Mouse (Mus musculus) CH12.LX (cell line): ENCODE data around the gene Sept9. TPM values are rescaled to one million over a fixed set of nuclear protein-coding genes. Genes with fewer than 3 reads are reported as not detected.
A peak's percentile ranks its signal among the peaks of the same experiment; 100 is the strongest.

Experiments used
- DNase-seq: peaks from one replicate; pipeline ENCODE4 v3.0.0-alpha.2; 2013; ENCODE audit errors: extremely low read depth
- H3K27ac ChIP-seq: 2 replicates; pipeline ENCODE4 v1.5.1; 2012; ENCODE audit warnings: low read depth, mild to moderate bottlenecking, control low read depth, moderate library complexity; ENCODE audit not compliant: insufficient read depth
- H3K27me3 ChIP-seq: replicated peaks from 2 replicates; pipeline ENCODE3; 2012; ENCODE audit warnings: inconsistent platforms
- H3K36me3 ChIP-seq, 2 experiments: replicated peaks in 1 of 2; 2 replicates each; pipeline versions ENCODE3 to v1.6.1; 2012; ENCODE audit warnings: inconsistent platforms in 1 of 2, low read length in 1 of 2, mild to moderate bottlenecking in 1 of 2, mixed read lengths in 1 of 2, moderate library complexity in 1 of 2; ENCODE audit not compliant: control insufficient read depth in 1 of 2, insufficient read depth in 1 of 2
- H3K4me1 ChIP-seq, 2 experiments: 2 replicates each; pipeline ENCODE4 v1.6.1; 2012; ENCODE audit warnings: inconsistent platforms in 1 of 2, moderate library complexity in 1 of 2; ENCODE audit not compliant: insufficient read depth in 2 of 2, control insufficient read depth in 1 of 2
- H3K4me2 ChIP-seq: 2 replicates; pipeline ENCODE4 v1.6.1; 2012; ENCODE audit warnings: low read depth, mild to moderate bottlenecking, control low read depth; ENCODE audit not compliant: poor library complexity, insufficient read depth, severe bottlenecking
- H3K4me3 ChIP-seq, 3 experiments: fragments of 150-350 bp in 1 of 3; sonication (generic) in 1 of 3; replicated peaks in 1 of 3; 2 replicates each; pipeline versions ENCODE3 to v1.5.1; 2011 to 2012; ENCODE audit warnings: low read depth in 2 of 3, low read length in 2 of 3, mild to moderate bottlenecking in 2 of 3, moderate library complexity in 2 of 3, control low read depth in 1 of 3, improper control_type of control experiment in 1 of 3, inconsistent platforms in 1 of 3, mixed read lengths in 1 of 3; ENCODE audit not compliant: poor library complexity in 1 of 3
- H3K79me2 ChIP-seq: replicated peaks from 2 replicates; pipeline ENCODE4 v1.6.1; 2012; ENCODE audit warnings: mild to moderate bottlenecking, moderate library complexity; ENCODE audit not compliant: control insufficient read depth, poor library complexity, insufficient read depth, severe bottlenecking; ENCODE audit errors: extremely low read depth
- H3K9ac ChIP-seq: 2 replicates; pipeline ENCODE4 v1.6.1; 2012; ENCODE audit warnings: low read depth, mild to moderate bottlenecking, control low read depth, moderate library complexity; ENCODE audit not compliant: insufficient read depth
- H3K9me3 ChIP-seq: replicated peaks from 2 replicates; pipeline ENCODE3; 2012; ENCODE audit warnings: low read length, inconsistent platforms, mixed read lengths
- CHD1 ChIP-seq: IDR thresholded peaks from 2 replicates; pipeline ENCODE4 v1.6.1; 2012; ENCODE audit warnings: low read depth, low read length, improper control_type of control experiment, inconsistent platforms
- CTCF ChIP-seq, 2 experiments: IDR thresholded peaks in 1 of 2; conservative IDR thresholded peaks in 1 of 2; 2 replicates each; pipeline ENCODE4 v1.5.1; 2011 to 2012; ENCODE audit warnings: low read depth in 2 of 2, low read length in 2 of 2, improper control_type of control experiment in 1 of 2, inconsistent platforms in 1 of 2, mild to moderate bottlenecking in 1 of 2, moderate library complexity in 1 of 2
- E2F4 ChIP-seq: IDR thresholded peaks from 2 replicates; pipeline ENCODE4 v1.6.1; 2011; ENCODE audit warnings: low read depth, low read length, improper control_type of control experiment; ENCODE audit not compliant: insufficient replicate concordance
- HCFC1 ChIP-seq: IDR thresholded peaks from 2 replicates; pipeline ENCODE4 v1.6.1; 2012; ENCODE audit warnings: low read depth, mild to moderate bottlenecking, inconsistent platforms, low read length, improper control_type of control experiment
- MAFK ChIP-seq: IDR thresholded peaks from 2 replicates; pipeline ENCODE4 v1.6.1; 2011; ENCODE audit warnings: low read length, improper control_type of control experiment; ENCODE audit not compliant: insufficient replicate concordance
- MAX ChIP-seq: IDR thresholded peaks from 2 replicates; pipeline ENCODE4 v1.6.1; 2011; ENCODE audit warnings: low read length, improper control_type of control experiment
- PAX5 ChIP-seq: IDR thresholded peaks from 2 replicates; pipeline ENCODE4 v1.6.1; 2012; ENCODE audit warnings: low read length, inconsistent platforms, mixed read lengths
- POLR2AphosphoS2 ChIP-seq: IDR thresholded peaks from 2 replicates; pipeline ENCODE4 v1.6.1; 2011; ENCODE audit warnings: low read depth, low read length, improper control_type of control experiment
- TBP ChIP-seq: conservative IDR thresholded peaks from 2 replicates; pipeline ENCODE4 v1.6.1; 2011; ENCODE audit warnings: low read depth, low read length, improper control_type of control experiment
- TCF12 ChIP-seq: IDR thresholded peaks from 2 replicates; pipeline ENCODE4 v1.6.1; 2014; ENCODE audit warnings: low read depth, mild to moderate bottlenecking, inconsistent platforms, low read length, improper control_type of control experiment
- UBTF ChIP-seq: IDR thresholded peaks from 2 replicates; pipeline ENCODE4 v1.6.1; 2012; ENCODE audit warnings: low read depth, mild to moderate bottlenecking, inconsistent platforms, low read length, improper control_type of control experiment, moderate library complexity
- USF1 ChIP-seq: IDR thresholded peaks from 2 replicates; pipeline ENCODE4 v1.6.1; 2014; ENCODE audit warnings: low read depth, mild to moderate bottlenecking, inconsistent platforms, low read length, improper control_type of control experiment
- ZC3H11A ChIP-seq: IDR thresholded peaks from 2 replicates; pipeline ENCODE4 v1.6.1; 2012; ENCODE audit warnings: low read depth, mild to moderate bottlenecking, inconsistent platforms, low read length, improper control_type of control experiment
- ZKSCAN1 ChIP-seq: IDR thresholded peaks from 2 replicates; pipeline ENCODE4 v1.6.1; 2012; ENCODE audit warnings: low read depth, inconsistent platforms, low read length, improper control_type of control experiment, borderline replicate concordance
- ZNF384 ChIP-seq: IDR thresholded peaks from 2 replicates; pipeline ENCODE4 v1.6.1; 2012; ENCODE audit warnings: low read depth, low read length, improper control_type of control experiment, inconsistent platforms
- dilution Hi-C: fragments of 300-500 bp; cut with MboI; formaldehyde crosslinking; loops from 2 replicates; pipeline ENCODE4 v1.14.3; 2020; ENCODE audit warnings: low sequenced_read_pairs; ENCODE audit not compliant: extremely low pct_unique_long_range_greater_than_20kb, extremely low pct_ligation_motif_present
- in situ Hi-C: fragments of 300-500 bp; cut with MboI; formaldehyde crosslinking; loops from 3 replicates; pipeline ENCODE4 v1.14.3; 2019; ENCODE audit warnings: low sequenced_read_pairs, low pct_ligation_motif_present, low pct_unique_long_range_greater_than_20kb, mixed read lengths
- polyA plus RNA-seq: library from polyadenylated mRNA; unstranded; fragments of >175 nt; gene quantifications from 2 replicates; pipeline ENCODE4 v1.2.1, GENCODE M21; 2012; ENCODE audit warnings: low read depth; ENCODE audit not compliant: insufficient read length
- total RNA-seq, 2 experiments: library from RNA; depleted of rRNA; stranded (reverse); fragments of 300-350 nt in 1 of 2; fragments of >200 nt in 1 of 2; gene quantifications; 2 replicates each; pipeline ENCODE4 v1.2.3; 2012 to 2014

Sept9 gene
- total and polyA plus RNA-seq, 3 experiments, result 47.6 to 128 (median 110) TPM

DNA sequence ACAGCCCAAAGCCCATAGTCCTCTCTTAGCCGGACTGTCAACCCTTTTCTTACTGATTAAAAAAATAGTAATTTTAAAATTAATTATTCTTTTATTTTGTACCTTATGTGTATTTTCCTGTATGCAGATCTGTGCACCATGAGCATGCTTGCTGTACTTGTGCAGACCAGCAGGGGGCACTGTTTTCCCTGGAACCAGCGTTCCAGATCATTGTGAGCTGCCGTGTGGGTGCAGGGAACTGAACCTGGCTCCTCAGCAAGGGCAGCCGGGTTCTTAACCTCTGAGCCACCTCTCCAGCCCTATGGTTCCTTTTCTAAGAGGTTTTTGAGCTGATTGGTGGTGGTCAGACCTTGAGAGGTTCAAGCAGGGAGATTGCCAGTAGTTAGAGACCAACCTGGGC, 101.3 kb downstream of the Sept9 start (continued):
- TF ChIP-seq PAX5, result no peak
- no peak for TF ChIP-seq ZKSCAN1
- peak; percentile 42 to 69; a peak in 3 of 4 replicates for TF ChIP-seq CTCF (conservative IDR thresholded peaks at IDR 0.05 in 1 of 2, IDR thresholded peaks at IDR 0.05 in 1 of 2; ENCODE audit: low read depth in 2 of 2, low read length in 2 of 2)
- no peak for TF ChIP-seq USF1
- TF ChIP-seq MAFK, result no peak
- TF ChIP-seq TBP, result no peak
- TF ChIP-seq HCFC1, result no peak
- no peak for TF ChIP-seq ZC3H11A
- no peak for TF ChIP-seq TCF12
- TF ChIP-seq CHD1, result no peak
- no peak for TF ChIP-seq UBTF
- no peak for TF ChIP-seq POLR2AphosphoS2

DNA sequence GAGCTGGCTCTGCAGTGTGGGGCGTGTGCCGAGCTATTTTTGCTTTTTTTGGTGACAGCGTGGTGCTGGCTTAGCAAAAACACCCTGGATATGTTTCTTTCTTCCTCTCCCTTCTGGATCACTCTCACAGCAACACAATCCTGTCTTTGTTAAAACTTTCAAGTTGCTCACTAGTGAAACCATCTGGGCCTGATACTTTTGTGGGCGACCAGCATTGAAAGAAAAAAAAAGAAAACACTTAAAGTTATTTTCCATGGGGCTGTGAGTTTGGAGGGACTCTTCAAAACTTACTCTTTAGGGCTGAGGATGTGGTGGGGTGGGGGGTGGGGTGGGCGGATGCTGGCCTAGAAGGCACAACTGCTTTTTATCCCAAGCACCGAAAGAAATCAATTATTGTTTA, 102.3 kb downstream of the Sept9 start:
- H3K79me2 ChIP-seq, result peaks cover 13% of the 10 kb centered on the region
- no peak overlapping the region for H3K9ac ChIP-seq
- DNase-seq, result no peak
- H3K36me3 ChIP-seq, result peaks cover 6 to 58% of the 10 kb centered on the region in 2 experiments
- H3K4me3 ChIP-seq, result no peak overlapping the region
- dilution Hi-C loops, result no loop called here
- no peak overlapping the region for H3K27ac ChIP-seq
- H3K4me2 ChIP-seq, result no peak overlapping the region
- in situ Hi-C loops, result no loop called here
- peaks cover 31 to 70% of the 10 kb centered on the region in 2 experiments for H3K4me1 ChIP-seq
- H3K9me3 ChIP-seq, result peaks cover 10% of the 10 kb centered on the region
- no peak for TF ChIP-seq PAX5
- TF ChIP-seq E2F4, result no peak
- TF ChIP-seq USF1, result no peak
- TF ChIP-seq ZNF384, result peak; percentile 50; the same call in 1 of the 2 replicates
- no peaks in the 10 kb centered on the region for H3K27me3 ChIP-seq

GRCm38 (mm10) chr11:117302371-117302770, 102.9 kb downstream of the Sept9 start:
- no peak overlapping the region for H3K4me2 ChIP-seq
- no peaks in the 10 kb centered on the region for H3K27me3 ChIP-seq
- H3K4me3 ChIP-seq, result no peak overlapping the region
- no peak overlapping the region for H3K27ac ChIP-seq
- no peak for DNase-seq
- in situ Hi-C loops (no loop called here), dilution Hi-C loops (no loop called here)
- H3K4me1 ChIP-seq, result peaks cover 38 to 70% of the 10 kb centered on the region in 2 experiments
- peaks cover 13% of the 10 kb centered on the region for H3K79me2 ChIP-seq
- peaks cover 10% of the 10 kb centered on the region for H3K9me3 ChIP-seq
- H3K36me3 ChIP-seq, result peaks cover 3 to 57% of the 10 kb centered on the region in 2 experiments
- no peak overlapping the region for H3K9ac ChIP-seq
- TF ChIP-seq MAX (0 out of 2 replicates have a peak, but pooled peaks have one; percentile 19), ZC3H11A (no peak)
